Mouse (Mus musculus) megakaryocyte, embryonic 14.5 days (primary cell): ENCODE data around the gene Abhd18.

Source experiments
- FLI1 ChIP-seq: IDR thresholded peaks from 2 replicates; pipeline ENCODE4 v1.6.1; 2012; ENCODE audit warnings: low read length, inconsistent platforms, mixed read lengths
- GATA1 ChIP-seq: IDR thresholded peaks from 3 replicates; pipeline ENCODE4 v1.6.1; 2012; ENCODE audit warnings: mixed read lengths, low read length, inconsistent platforms, borderline replicate concordance

DNA sequence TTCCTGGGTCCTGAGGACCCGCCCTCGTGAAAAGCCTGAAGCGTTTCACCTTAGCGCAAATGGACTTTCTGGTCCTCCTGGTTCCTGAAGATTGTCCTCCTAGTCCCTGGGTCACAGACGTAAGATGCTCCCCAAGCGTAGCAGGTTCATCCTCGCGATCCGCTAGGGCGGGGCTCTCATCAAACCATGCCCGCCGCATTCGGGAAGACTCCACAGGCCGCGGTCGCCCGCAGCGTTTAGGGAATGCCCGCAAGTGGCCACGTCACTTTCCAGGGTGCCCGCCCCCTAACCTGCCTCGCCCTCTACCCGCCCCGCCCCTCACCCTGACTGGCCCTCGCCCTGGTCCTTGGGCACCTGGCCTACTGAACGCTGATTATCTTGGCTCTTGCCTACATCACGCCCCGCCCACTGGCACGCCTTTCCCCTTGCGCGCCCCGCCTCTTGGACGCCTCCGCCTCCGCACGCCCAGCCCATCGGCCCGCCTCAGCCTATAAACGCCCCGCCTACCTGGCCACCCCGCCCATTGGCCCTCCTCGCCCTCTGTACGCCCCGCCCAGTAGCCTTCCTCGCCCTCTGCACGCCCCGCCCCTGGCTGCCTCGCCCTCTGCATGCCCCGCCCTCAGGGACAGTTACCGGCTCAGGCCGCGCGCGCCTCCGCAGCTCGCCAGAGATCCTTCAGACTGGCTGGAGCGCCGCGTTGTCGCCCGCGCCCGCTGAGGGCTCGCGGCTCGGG lies 102.6 kb downstream of the Abhd18 start, which contains the start of gene Larp1b:
- TF ChIP-seq FLI1: no peak
- TF ChIP-seq GATA1: no peak
